Mouse (Mus musculus) heart, embryonic 11.5 days (tissue): ENCODE data around the gene Lpp. TPM values are rescaled to one million over a fixed set of nuclear protein-coding genes. Genes with fewer than 3 reads are reported as not detected.

ENCODE experiments used
- ATAC-seq: fragments of 200-750 bp; cut with Nextera tagmentation; replicated peaks from 2 replicates; pipeline ENCODE4 v1.8.0; 2017; ENCODE audit warnings: moderate library complexity; ENCODE audit not compliant: insufficient number of reproducible peaks, low FRiP score, low TSS enrichment
- H3K27ac ChIP-seq: fragments of 300-500 bp; sonication (generic); 2 replicates; pipeline ENCODE4 v1.5.1; 2014; ENCODE audit warnings: mild to moderate bottlenecking, low read depth, low read length
- H3K27me3 ChIP-seq: fragments of 300-500 bp; sonication (generic); 2 replicates; pipeline ENCODE4 v1.6.1; 2014; ENCODE audit warnings: mild to moderate bottlenecking, low read length, mixed read lengths; ENCODE audit not compliant: control insufficient read depth, insufficient read depth
- H3K36me3 ChIP-seq: fragments of 300-500 bp; sonication (generic); 2 replicates; pipeline ENCODE4 v1.6.1; 2014; ENCODE audit warnings: mild to moderate bottlenecking, low read length, moderate library complexity, mixed read lengths; ENCODE audit not compliant: control insufficient read depth, insufficient read depth
- H3K4me1 ChIP-seq: fragments of 300-500 bp; sonication (generic); 2 replicates; pipeline ENCODE4 v1.6.1; 2014; ENCODE audit warnings: low read length; ENCODE audit not compliant: control insufficient read depth, insufficient read depth
- H3K4me2 ChIP-seq: fragments of 300-500 bp; sonication (generic); 2 replicates; pipeline ENCODE4 v1.6.1; 2014; ENCODE audit warnings: mild to moderate bottlenecking, moderate library complexity
- H3K4me3 ChIP-seq: fragments of 300-500 bp; sonication (generic); 2 replicates; pipeline ENCODE4 v1.5.1; 2014; ENCODE audit warnings: low read depth, low read length
- H3K9ac ChIP-seq: fragments of 300-500 bp; sonication (generic); 2 replicates; pipeline ENCODE4 v1.6.1; 2014; ENCODE audit warnings: mild to moderate bottlenecking, low read depth, low read length, moderate library complexity
- H3K9me3 ChIP-seq: fragments of 300-500 bp; sonication (generic); replicated peaks from 2 replicates; pipeline ENCODE4 v1.6.1; 2016; ENCODE audit warnings: low read length; ENCODE audit not compliant: control insufficient read depth
- WGBS: fragments of 180-500 bp; shearing (Covaris S2); extraction: QIAGEN DNeasy Blood & Tissue Kit; methylation state at CpG from one replicate; pipeline ENCODE4 v1.1.7; 2014; ENCODE audit not compliant: insufficient replicate concordance; 5-methylcytosine and 5-hydroxymethylcytosine counted together
- polyA plus RNA-seq: library from polyadenylated mRNA; unstranded; fragments of >200 nt; fragmentation: Nextera tagmentation; extraction: Ambion mirVana; gene quantifications from 2 replicates; pipeline ENCODE4 v1.2.1, GENCODE M21; 2014

The Lpp gene
- polyA plus RNA-seq, 1 experiment from 2014 or later = 59.2 TPM

- no peak overlapping the region for H3K4me3 ChIP-seq
- no peak overlapping the region for H3K27ac ChIP-seq
- H3K36me3 ChIP-seq = no peaks in the 10 kb centered on the region
- no peak for ATAC-seq
- H3K4me2 ChIP-seq = no peak overlapping the region
- peaks cover 17% of the 10 kb centered on the region for H3K4me1 ChIP-seq
- WGBS = 77% methylated on average over 4 of the region's 4 CpGs
- H3K9ac ChIP-seq = no peak overlapping the region
- no peaks in the 10 kb centered on the region for H3K27me3 ChIP-seq
- H3K9me3 ChIP-seq = no peaks in the 10 kb centered on the region
Observed at GRCm38 (mm10) chr16:24603342-24603741, 210.0 kb downstream of the Lpp start.

GRCm38 (mm10) chr16:24607896-24608457 is 214.7 kb downstream of the Lpp start:
- ATAC-seq = no peak
- no peak overlapping the region for H3K4me2 ChIP-seq
- no peak overlapping the region for H3K9ac ChIP-seq
- no peak overlapping the region for H3K27ac ChIP-seq
- H3K27me3 ChIP-seq = no peaks in the 10 kb centered on the region
- H3K36me3 ChIP-seq = no peaks in the 10 kb centered on the region
- no peaks in the 10 kb centered on the region for H3K9me3 ChIP-seq
- WGBS = 79% methylated on average over 8 of the region's 8 CpGs
- H3K4me1 ChIP-seq = no peaks in the 10 kb centered on the region
- H3K4me3 ChIP-seq = no peak overlapping the region

GRCm38 (mm10) chr16:24619458-24619857 is 226.2 kb downstream of the Lpp start:
- 89% methylated on average over 6 of the region's 6 CpGs for WGBS
- ATAC-seq = no peak
- Histone ChIP-seq H3K36me3 (no peaks in the 10 kb centered on the region), H3K4me1 (no peaks in the 10 kb centered on the region), H3K4me3 (no peak overlapping the region), H3K27ac (no peak overlapping the region), H3K9ac (no peak overlapping the region), H3K9me3 (no peaks in the 10 kb centered on the region), H3K4me2 (no peak overlapping the region), H3K27me3 (no peaks in the 10 kb centered on the region)

GRCm38 (mm10) chr16:24620021-24620420 is 226.7 kb downstream of the Lpp start:
- Histone ChIP-seq H3K27ac (no peak overlapping the region), H3K4me2 (no peak overlapping the region), H3K4me3 (no peak overlapping the region), H3K27me3 (no peaks in the 10 kb centered on the region), H3K4me1 (no peaks in the 10 kb centered on the region), H3K36me3 (no peaks in the 10 kb centered on the region), H3K9me3 (no peaks in the 10 kb centered on the region), H3K9ac (no peak overlapping the region)
- 84% methylated on average over 3 of the region's 3 CpGs for WGBS
- ATAC-seq = no peak

- 77% methylated on average over 3 of the region's 3 CpGs for WGBS
- no peak overlapping the region for H3K4me3 ChIP-seq
Observed at GRCm38 (mm10) chr16:24622226-24623194, 229.2 kb downstream of the Lpp start.

GRCm38 (mm10) chr16:24624335-24624734 is 231.0 kb downstream of the Lpp start:
- no peak overlapping the region for H3K27ac ChIP-seq
- H3K36me3 ChIP-seq = no peaks in the 10 kb centered on the region
- no peak overlapping the region for H3K4me3 ChIP-seq
- no peaks in the 10 kb centered on the region for H3K9me3 ChIP-seq
- 75% methylated on average over 5 of the region's 5 CpGs for WGBS
- H3K4me1 ChIP-seq = peaks cover 5% of the 10 kb centered on the region; the same call in 1 of the 2 replicates
- no peak overlapping the region for H3K9ac ChIP-seq
- H3K4me2 ChIP-seq = no peak overlapping the region
- no peaks in the 10 kb centered on the region for H3K27me3 ChIP-seq
- ATAC-seq = no peak

More at GRCm38 (mm10) chr16:24622226-24623194, 229.2 kb downstream of the Lpp start:
- no peak for ATAC-seq
- no peaks in the 10 kb centered on the region for H3K4me1 ChIP-seq
- no peaks in the 10 kb centered on the region for H3K36me3 ChIP-seq
- no peak overlapping the region for H3K27ac ChIP-seq
- H3K4me2 ChIP-seq = no peak overlapping the region
- H3K27me3 ChIP-seq = no peaks in the 10 kb centered on the region
- no peaks in the 10 kb centered on the region for H3K9me3 ChIP-seq
- H3K9ac ChIP-seq = no peak overlapping the region

- H3K4me2 ChIP-seq = no peak overlapping the region
- no peak for ATAC-seq
- WGBS = 82% methylated on average over 5 of the region's 5 CpGs
- no peak overlapping the region for H3K27ac ChIP-seq
- H3K36me3 ChIP-seq = no peaks in the 10 kb centered on the region
- peaks cover 5% of the 10 kb centered on the region; the same call in 1 of the 2 replicates for H3K4me1 ChIP-seq
- H3K9me3 ChIP-seq = no peaks in the 10 kb centered on the region
- no peaks in the 10 kb centered on the region for H3K27me3 ChIP-seq
- H3K4me3 ChIP-seq = no peak overlapping the region
- no peak overlapping the region for H3K9ac ChIP-seq
Observed at GRCm38 (mm10) chr16:24625576-24625975, 232.3 kb downstream of the Lpp start.

- Histone ChIP-seq H3K4me3 (no peak overlapping the region), H3K9me3 (no peaks in the 10 kb centered on the region), H3K4me2 (no peak overlapping the region), H3K9ac (no peak overlapping the region), H3K27ac (no peak overlapping the region), H3K27me3 (no peaks in the 10 kb centered on the region), H3K4me1 (peaks cover 5% of the 10 kb centered on the region; the same call in 1 of the 2 replicates), H3K36me3 (no peaks in the 10 kb centered on the region)
- ATAC-seq = no peak
- WGBS = 64% methylated on average over 1 of the region's 1 CpGs
Observed at GRCm38 (mm10) chr16:24628779-24629178, 235.5 kb downstream of the Lpp start.
